In the genomic region with DNA sequence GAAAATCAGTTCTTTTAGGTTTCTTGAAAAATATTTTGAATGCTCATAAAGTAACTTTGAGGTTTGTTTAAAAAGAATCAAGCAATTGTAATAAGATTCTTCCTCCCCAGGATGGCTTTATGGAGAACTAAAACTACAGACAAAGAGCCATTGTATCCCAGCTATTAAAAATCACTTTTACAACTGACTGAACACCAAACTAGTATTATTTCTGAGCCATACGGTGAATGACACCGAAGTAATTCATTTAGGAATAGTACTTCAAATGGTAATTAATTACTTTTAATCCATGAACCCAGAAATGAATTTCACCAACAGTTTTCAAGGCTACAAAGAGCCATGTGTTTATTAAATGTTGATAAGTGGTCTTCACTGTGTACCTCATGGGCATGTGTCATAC, we compare ENCODE assay signal across 30 mouse cellular contexts.
"Had no signal": no experiment of that assay in that cellular context is flagged by ENCODE, and none has a peak within 500 bp of the region (broad histone marks: within the 10 kb centered on the region; RNA-seq: fewer than 3 reads in every experiment).

No protein-coding gene starts in this region.

- DNase-seq: left cerebral cortex, postnatal 4 days; liver; liver, embryonic 13.5 days; liver, postnatal 0 days; lung, adult 18-20 months; lung, adult 2 months; lung, embryonic 14.5 days; lung, postnatal 10 days; lung, postnatal 14 days; lung, postnatal 36 days; lung, postnatal 4 days; midbrain, embryonic 14.5 days had no signal

- H3K4me1 ChIP-seq: limb, embryonic 10.5 days; limb, embryonic 12.5 days; limb, embryonic 13.5 days; limb, embryonic 15.5 days; liver, embryonic 12.5 days; liver, embryonic 13.5 days; liver, embryonic 15.5 days; lung, embryonic 15.5 days; megakaryocyte, embryonic 14.5 days; midbrain, embryonic 10.5 days; midbrain, embryonic 12.5 days; midbrain, embryonic 13.5 days had no signal

- ATAC-seq: liver, embryonic 12.5 days; liver, postnatal 0 days; lung, postnatal 0 days; midbrain, embryonic 13.5 days; midbrain, embryonic 16.5 days had no signal

- H3K4me2 ChIP-seq: limb, embryonic 12.5 days; limb, embryonic 13.5 days; limb, embryonic 15.5 days; liver, embryonic 11.5 days; liver, embryonic 12.5 days; liver, embryonic 13.5 days; liver, embryonic 15.5 days; lung, embryonic 14.5 days; lung, embryonic 15.5 days; midbrain, embryonic 11.5 days; midbrain, embryonic 12.5 days; midbrain, embryonic 13.5 days had no signal

- H3K27me3 ChIP-seq: limb, embryonic 12.5 days; limb, embryonic 13.5 days; limb, embryonic 15.5 days; liver, embryonic 12.5 days; liver, embryonic 13.5 days; liver, embryonic 15.5 days; lung, embryonic 15.5 days; megakaryocyte, embryonic 14.5 days; midbrain, embryonic 12.5 days; midbrain, embryonic 13.5 days had no signal

- H3K9ac ChIP-seq: limb, embryonic 12.5 days; limb, embryonic 13.5 days; limb, embryonic 15.5 days; liver, embryonic 12.5 days; liver, embryonic 13.5 days; liver, embryonic 14.5 days; liver, embryonic 15.5 days; liver, postnatal 0 days; lung, embryonic 14.5 days; lung, embryonic 15.5 days; midbrain, embryonic 12.5 days; midbrain, embryonic 13.5 days had no signal

- H3K36me3 ChIP-seq: limb, embryonic 10.5 days; limb, embryonic 12.5 days; limb, embryonic 13.5 days; limb, embryonic 15.5 days; liver, embryonic 12.5 days; liver, embryonic 13.5 days; liver, embryonic 15.5 days; lung, embryonic 15.5 days; midbrain, embryonic 10.5 days; midbrain, embryonic 12.5 days had no signal

- H3K4me3 ChIP-seq: limb, embryonic 10.5 days; limb, embryonic 12.5 days; limb, embryonic 13.5 days; limb, embryonic 15.5 days; liver, embryonic 12.5 days; liver, embryonic 13.5 days; liver, embryonic 15.5 days; lung, embryonic 15.5 days; megakaryocyte, embryonic 14.5 days; midbrain, embryonic 10.5 days; midbrain, embryonic 12.5 days; midbrain, embryonic 13.5 days; myocyte had no signal

- H3K9me3 ChIP-seq: limb, embryonic 10.5 days; limb, embryonic 12.5 days; limb, embryonic 13.5 days; limb, embryonic 15.5 days; liver, embryonic 12.5 days; liver, embryonic 13.5 days; liver, embryonic 15.5 days; lung, embryonic 15.5 days; midbrain, embryonic 10.5 days; midbrain, embryonic 12.5 days; midbrain, embryonic 13.5 days had no signal

- H3K27ac ChIP-seq: limb, embryonic 10.5 days; limb, embryonic 12.5 days; limb, embryonic 13.5 days; limb, embryonic 15.5 days; liver, embryonic 12.5 days; liver, embryonic 13.5 days; liver, embryonic 14.5 days; liver, embryonic 15.5 days; lung, embryonic 15.5 days; macrophage; midbrain, embryonic 10.5 days; midbrain, embryonic 12.5 days; midbrain, embryonic 13.5 days had no signal
